Mouse (Mus musculus) brain, embryonic 14.5 days (tissue): Measurements from ENCODE around the gene Zfp563. TPM values are rescaled to one million over a fixed set of nuclear protein-coding genes. Genes with fewer than 3 reads are reported as not detected.

Source experiments
- DNase-seq: peaks from one replicate; pipeline ENCODE4 v3.0.0-alpha.2; 2011; ENCODE audit warnings: low read depth
- CTCF ChIP-seq: fragments of 200-500 bp; IDR thresholded peaks from 2 replicates; pipeline ENCODE4 v1.5.1; 2012; ENCODE audit warnings: inconsistent platforms, mild to moderate bottlenecking, moderate library complexity, borderline replicate concordance; ENCODE audit not compliant: insufficient read depth, insufficient read length; ENCODE audit errors: extremely low read depth
- POLR2A ChIP-seq: fragments of 200-500 bp; IDR thresholded peaks from 2 replicates; pipeline ENCODE4 v1.6.1; 2012; ENCODE audit warnings: mild to moderate bottlenecking, inconsistent platforms, borderline replicate concordance; ENCODE audit not compliant: poor library complexity, insufficient read depth, insufficient read length, severe bottlenecking; ENCODE audit errors: extremely low read depth
- polyA plus RNA-seq: library from polyadenylated mRNA; depleted of rRNA; stranded (reverse); fragments of >200 nt; gene quantifications from 2 replicates; pipeline ENCODE4 v1.2.3, GENCODE M21; 2012; rRNA removed

Gene Zfp563
- polyA plus RNA-seq = 12.0 and 15.9 TPM in 2 replicates

DNA sequence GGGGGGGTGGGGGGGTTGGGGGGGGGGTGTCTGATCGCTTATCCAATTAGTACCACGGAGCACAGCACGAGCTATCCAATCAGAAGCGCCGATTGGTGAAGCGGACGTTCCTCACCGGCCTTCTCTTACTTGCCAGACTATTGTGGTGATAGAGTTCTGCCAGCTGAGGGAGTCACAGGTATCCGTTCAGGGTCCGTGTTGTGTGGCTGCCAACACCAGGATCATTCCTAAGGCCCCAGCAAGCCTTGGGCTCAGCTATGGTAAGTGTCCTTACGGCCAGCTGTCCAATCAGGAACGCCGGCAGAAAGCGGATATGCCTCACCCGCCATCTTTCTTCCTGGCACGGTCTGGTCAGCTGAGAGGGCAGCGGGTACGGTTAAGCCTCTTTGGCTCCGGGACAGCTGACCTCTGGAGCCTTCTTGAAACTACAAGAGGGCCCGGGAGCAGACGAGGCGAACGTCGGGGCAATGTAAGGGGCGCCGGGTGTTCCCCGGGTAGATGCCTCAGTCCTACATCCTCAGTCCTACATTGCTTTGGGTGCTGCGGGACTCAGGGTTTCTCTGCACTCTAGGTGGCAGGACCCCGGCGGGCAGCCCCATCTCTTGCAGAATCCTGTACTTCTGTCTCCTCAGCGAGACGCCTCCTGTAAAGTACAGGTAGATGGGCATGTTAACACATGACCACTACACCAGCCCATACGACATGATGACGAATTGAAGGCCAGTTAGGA, at the start of gene Zfp563:
Zfp563 (plus strand) TSS at position 91 of the 730 bp plus-strand sequence.
- DNase-seq = peak; percentile 97
- TF ChIP-seq POLR2A (peak; percentile 23; the same call in 1 of the 2 replicates), CTCF (no peak)

GRCm38 (mm10) chr17:33058791-33059190, 30.3 kb upstream of the Zfp563 start:
- TF ChIP-seq POLR2A (no peak), CTCF (no peak)
- peak; percentile 0 for DNase-seq

- TF ChIP-seq POLR2A = no peak
- no peak for TF ChIP-seq CTCF
- no peak for DNase-seq
Measured at GRCm38 (mm10) chr17:33063001-33063400, 26.1 kb upstream of the Zfp563 start.

GRCm38 (mm10) chr17:33067958-33068357, 21.2 kb upstream of the Zfp563 start, which contains the start of gene 4921501E09Rik:
TSS of gene 4921501E09Rik (minus strand) at chr17:33068058.
- DNase-seq = no peak
- TF ChIP-seq CTCF = no peak
- no peak for TF ChIP-seq POLR2A

GRCm38 (mm10) chr17:33091630-33092029, 2.5 kb downstream of the Zfp563 start:
- DNase-seq = no peak
- TF ChIP-seq POLR2A (no peak), CTCF (no peak)

DNA sequence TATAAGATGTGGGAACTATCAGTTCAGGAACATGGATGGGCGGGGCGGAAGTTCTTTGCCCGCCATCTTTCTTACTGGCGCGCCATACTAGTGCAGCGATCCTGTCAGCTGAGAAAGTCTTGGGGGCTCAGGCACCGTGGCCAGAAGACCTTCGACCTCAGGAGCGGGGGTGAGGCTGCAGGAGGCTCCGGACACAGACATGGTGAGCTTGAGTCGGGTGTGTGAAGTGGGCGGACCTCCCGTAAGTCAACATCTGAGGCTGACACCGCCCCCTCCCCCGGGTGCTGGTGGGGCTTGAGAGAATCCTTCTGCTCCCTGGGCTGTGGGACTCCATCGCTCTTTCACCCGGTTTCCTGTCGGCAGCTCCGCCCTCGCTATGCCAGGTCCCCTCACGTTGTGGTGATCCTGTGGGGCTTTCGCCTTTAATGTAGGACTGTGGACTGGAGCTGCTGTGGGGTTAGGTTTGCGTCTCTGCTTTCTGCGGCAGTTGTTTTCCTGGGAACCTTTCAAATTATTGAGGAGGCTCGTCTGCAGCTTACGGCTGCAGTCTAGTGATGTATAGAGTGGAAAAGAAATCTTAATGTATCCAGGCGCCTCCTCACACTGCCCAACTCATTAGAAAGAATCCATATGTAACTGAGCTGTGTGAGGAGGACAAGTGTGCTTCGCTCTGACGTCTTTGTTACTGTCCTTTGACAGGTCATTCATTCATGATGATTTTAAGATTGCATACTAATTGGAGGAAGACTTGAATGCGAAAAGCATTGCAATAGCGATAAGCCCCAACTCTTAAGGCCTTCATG, 3.5 kb downstream of the Zfp563 start:
- DNase-seq = peak; percentile 91
- TF ChIP-seq CTCF (no peak), POLR2A (peak; percentile 32; the same call in 1 of the 2 replicates)

DNA sequence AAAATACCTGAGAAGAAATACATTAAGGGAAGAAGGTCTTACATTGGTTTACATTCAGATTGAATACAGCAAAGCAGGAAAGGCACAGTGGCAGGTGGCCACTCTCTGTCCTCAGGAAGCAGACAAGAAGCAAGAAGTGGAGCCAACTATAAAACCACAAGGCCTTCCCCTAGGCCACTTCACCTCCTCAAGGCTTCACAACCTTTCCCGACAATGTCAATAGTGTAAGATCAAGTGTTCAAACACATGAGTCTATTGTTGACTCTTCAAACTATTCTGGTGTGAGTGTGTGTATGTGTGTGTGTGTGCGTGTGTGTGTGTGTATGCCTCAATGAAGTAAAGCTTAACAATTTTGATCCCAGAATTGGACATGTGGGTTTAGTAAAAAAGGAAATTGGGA, 8.3 kb downstream of the Zfp563 start:
- DNase-seq = no peak
- TF ChIP-seq POLR2A (no peak), CTCF (no peak)

DNA sequence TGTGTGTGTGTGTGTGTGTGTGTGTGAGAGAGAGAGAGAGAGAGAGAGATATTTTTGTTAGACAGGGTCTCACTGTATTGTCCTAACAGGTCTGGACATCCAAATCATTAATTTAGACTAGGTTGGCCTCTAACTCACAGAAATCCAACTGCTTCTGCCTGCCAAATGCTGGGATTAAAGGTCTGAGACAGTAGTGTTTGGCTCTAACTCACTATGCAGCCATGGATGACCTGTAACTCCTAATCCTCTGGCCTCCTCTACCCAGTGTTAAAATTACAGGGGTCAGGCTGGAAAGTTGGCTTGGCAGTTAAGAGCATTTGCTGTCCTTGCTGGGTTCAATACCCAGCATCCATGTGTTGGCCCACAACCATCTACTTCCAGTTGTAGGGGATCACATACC, 35.4 kb downstream of the Zfp563 start:
- no peak for DNase-seq
- TF ChIP-seq POLR2A (no peak), CTCF (no peak)

- no peak for DNase-seq
Measured at GRCm38 (mm10) chr17:33126257-33126656, 37.1 kb downstream of the Zfp563 start.

DNA sequence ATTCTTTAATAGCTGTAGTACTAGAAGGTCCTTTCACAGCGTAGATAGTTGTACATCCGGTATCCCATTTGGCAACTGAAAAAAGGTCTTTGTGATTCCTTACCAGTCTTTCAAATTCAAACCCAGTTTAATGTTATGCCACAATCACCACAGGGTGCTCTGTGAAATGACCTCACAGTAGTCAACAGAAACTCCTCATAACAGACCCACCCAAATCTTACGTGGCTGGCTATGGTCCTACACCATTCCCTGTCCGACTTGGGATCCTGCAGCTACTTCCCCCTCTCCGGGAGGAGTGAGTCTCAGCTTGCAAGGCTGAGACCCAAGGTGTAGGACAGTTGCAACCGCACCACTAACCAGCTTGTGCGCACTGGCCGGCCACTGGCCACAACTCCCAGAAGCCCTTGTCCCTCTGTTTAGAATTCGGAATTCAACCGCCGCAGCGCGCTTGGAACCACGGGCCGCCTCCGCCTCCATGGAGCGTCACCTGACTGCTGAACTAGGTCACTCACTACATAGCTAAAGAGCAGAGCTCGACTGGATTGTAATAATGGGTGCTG, 50.2 kb downstream of the Zfp563 start, which contains the start of gene Morc2b:
Morc2b (minus strand) TSS at position 423 of the 560 bp plus-strand sequence.
- TF ChIP-seq POLR2A = no peak
- no peak for TF ChIP-seq CTCF
- DNase-seq = no peak

More at GRCm38 (mm10) chr17:33126257-33126656, 37.1 kb downstream of the Zfp563 start:
- TF ChIP-seq CTCF (no peak), POLR2A (no peak)

Other genes starting within 250 kb of the Zfp563 start
- 4.6 and 5.2 TPM in 2 replicates for gene Zfp870, start 197.7 kb upstream of the Zfp563 start, polyA plus RNA-seq
- gene Cyp4f14, start 172.0 kb upstream of the Zfp563 start, polyA plus RNA-seq = 0.04 and 0.15 TPM in 2 replicates
- 12.3 and 13.0 TPM in 2 replicates for gene Cyp4f13, start 141.9 kb upstream of the Zfp563 start, polyA plus RNA-seq
- 4.5 and 4.6 TPM in 2 replicates for gene Zfp472, start 123.5 kb upstream of the Zfp563 start, polyA plus RNA-seq
- gene Zfp952, start 96.2 kb upstream of the Zfp563 start, polyA plus RNA-seq = 12.6 and 14.6 TPM in 2 replicates
- gene Zfp763, start 55.9 kb upstream of the Zfp563 start, polyA plus RNA-seq = 11.5 and 16.0 TPM in 2 replicates
- not detected in 2 replicates for gene 4921501E09Rik, start 21.3 kb upstream of the Zfp563 start, polyA plus RNA-seq
- gene Morc2b, start 50.4 kb downstream of the Zfp563 start, polyA plus RNA-seq = 0.21 and 0.40 TPM in 2 replicates
- gene Olfr55, start 79.1 kb downstream of the Zfp563 start, polyA plus RNA-seq = not detected in 2 replicates
- not detected in 2 replicates for gene Olfr239, start 102.0 kb downstream of the Zfp563 start, polyA plus RNA-seq
- 0.72 and 0.89 TPM in 2 replicates for gene Olfr1564, start 132.4 kb downstream of the Zfp563 start, polyA plus RNA-seq
- gene Zfp955a, start 165.8 kb downstream of the Zfp563 start, polyA plus RNA-seq = 8.6 and 10.5 TPM in 2 replicates
- not detected in 2 replicates for gene Olfr63, start 175.4 kb downstream of the Zfp563 start, polyA plus RNA-seq
- 10.4 and 12.3 TPM in 2 replicates for gene Zfp955b, start 200.2 kb downstream of the Zfp563 start, polyA plus RNA-seq